9 mouse cellular contexts compared by ENCODE assay signal in the genomic region with DNA sequence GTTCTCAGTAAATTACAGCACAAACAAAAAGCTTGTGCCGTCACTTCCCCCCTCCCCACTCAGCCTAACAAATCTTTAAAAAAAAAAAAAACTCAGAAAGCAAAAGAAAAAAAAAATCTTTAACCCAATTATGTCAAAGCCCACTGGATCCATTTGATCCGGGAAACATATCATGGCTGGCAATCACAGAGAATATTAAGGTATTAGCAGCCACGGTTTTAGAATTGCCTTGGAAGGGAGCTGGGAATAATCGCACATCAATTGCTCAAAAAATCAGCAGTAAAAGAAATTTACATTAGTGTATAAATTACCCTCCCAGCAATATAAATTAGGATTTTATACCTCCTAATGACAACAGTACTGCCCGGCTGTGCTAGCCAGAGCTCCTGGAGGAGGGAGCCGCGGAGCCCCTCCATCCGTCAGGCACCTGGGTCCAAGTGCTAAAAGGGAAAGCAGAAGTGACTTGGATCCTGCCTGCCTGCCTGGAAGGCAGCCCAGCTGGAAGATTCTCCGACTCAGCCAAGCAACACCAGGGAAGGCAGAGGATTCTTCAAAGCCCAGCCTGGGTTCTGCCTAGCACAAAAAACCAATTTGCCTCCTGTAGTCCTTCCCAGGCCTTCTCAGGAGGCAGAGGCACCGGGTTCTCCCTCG.
A peak's percentile ranks its signal among the peaks of the same experiment; 100 is the strongest.
DNase-seq lines count a peak whose midpoint lies in the region; TF ChIP-seq lines count a peak whose summit lies in the region.
"Had no signal": no experiment of that assay in that cellular context is flagged by ENCODE, and none has a peak within 500 bp of the region (broad histone marks: within the 10 kb centered on the region; RNA-seq: fewer than 3 reads in every experiment).

No protein-coding gene starts in this region.

- no peaks in the 10 kb centered on the region for H3K27me3 ChIP-seq in thymus, adult 2 months (ENCODE audit: control insufficient read depth, insufficient read depth, low read length)

- TF ChIP-seq CTCF in thymus, adult 2 months (IDR thresholded peaks at IDR 0.05; ENCODE audit: borderline replicate concordance, control insufficient read depth, extremely low read depth, insufficient read depth, low read length, poor library complexity), result no peak

- TF ChIP-seq POLR2A in thymus, adult 2 months (IDR thresholded peaks at IDR 0.05; ENCODE audit: control insufficient read depth, extremely low read depth, insufficient read depth, low read length, poor library complexity), result no peak

- H3K4me3 ChIP-seq in thymus, adult 2 months (ENCODE audit: control insufficient read depth, insufficient read depth, low read length), result no peak overlapping the region

- no peaks in the 10 kb centered on the region for H3K4me1 ChIP-seq in thymus, adult 2 months (replicated peaks; ENCODE audit: control insufficient read depth, insufficient read depth, low read length)

- no peak overlapping the region for H3K27ac ChIP-seq in thymus, adult 2 months (ENCODE audit: control insufficient read depth, insufficient read depth, low read length)
- H3K27ac ChIP-seq: liver, embryonic 14.5 days had no signal

- DNase-seq in heart, adult 18-20 months, result peak; percentile 15 to 25
- DNase-seq in heart, postnatal 25 days (ENCODE audit: low spot score), result no peak
- DNase-seq in ovary, postnatal 14 days (ENCODE audit: low spot score), result peak; percentile 14
- DNase-seq in ovary, postnatal 36 days (ENCODE audit: low spot score), result no peak
- DNase-seq in left cerebral cortex, postnatal 10 days (ENCODE audit: extremely low spot score in 1 of 2, low spot score in 2 of 2), result peak; percentile 19 to 45
- peak; percentile 32 for DNase-seq in telencephalon, adult 2 months (ENCODE audit: low read depth, low spot score)
- DNase-seq in thymus, adult 2 months, result no peak
- DNase-seq in kidney, adult 18-20 months, result no peak

- intact Hi-C loops in heart, postnatal 25 days (cut with DNase I), result no loop called here
- intact Hi-C loops in left cerebral cortex, postnatal 10 days (cut with DNase I), result no loop called here

- no peaks in the 10 kb centered on the region for H3K36me3 ChIP-seq in thymus, adult 2 months (ENCODE audit: control insufficient read depth, insufficient read depth, low read length)

- WGBS in thymus, adult 2 months, result 76% methylated on average over 11 of the region's 11 CpGs

Comparison
In these comparisons a context has a peak if more than half of its experiments do, and no peak if none do; other contexts are left out.
1. DNase-seq: peak in heart, adult 18-20 months (2 of 2), ovary, postnatal 14 days (single experiment), left cerebral cortex, postnatal 10 days (2 of 2) and telencephalon, adult 2 months (single experiment); none in heart, postnatal 25 days (single experiment), ovary, postnatal 36 days (single experiment), thymus, adult 2 months (single experiment) and kidney, adult 18-20 months (single experiment).